Mouse (Mus musculus): ENCODE data around the gene Gnas.

DNA sequence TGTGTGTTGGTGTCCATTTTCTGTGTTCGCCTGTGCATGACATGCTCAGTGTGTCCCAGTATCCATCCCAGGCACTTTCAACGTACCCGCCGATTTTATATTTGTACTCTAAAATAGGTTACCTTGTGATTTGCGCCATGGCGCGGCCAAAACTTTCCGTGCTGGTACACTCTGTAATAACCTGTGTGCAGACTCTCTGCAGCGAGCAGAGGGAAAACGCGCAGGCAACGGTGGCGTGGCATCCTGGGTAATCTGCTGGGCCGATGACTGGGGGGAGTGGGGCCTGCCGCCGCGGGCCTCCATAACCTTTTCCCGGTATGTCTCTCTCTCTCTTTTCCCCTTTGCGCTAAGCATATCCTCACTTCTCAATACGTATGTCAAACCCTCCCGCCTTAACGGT is 16.5 kb downstream of the Gnas start:
- TF ChIP-seq POLR2A (IDR thresholded peaks at IDR 0.05; ENCODE audit: extremely low read depth, insufficient read depth, low read length) (no peak), CTCF (IDR thresholded peaks at IDR 0.05; ENCODE audit: low read depth, low read length) (no peak)
